Mouse (Mus musculus) E14TG2a.4 (cell line): ENCODE measurements at regions not wholly inside any gene's neighbourhood (a gene's known extent, or its start where the extent isn't known, plus 50 kb on each side); places are given as distances from the start of the nearest gene placed in this dataset.
"Not testable (repeated sequence)": the region's sequence is repeated elsewhere in the genome, so short reads cannot be mapped to it uniquely, and the experiment has no call there.

Source experiments
- H3K27me3 ChIP-seq: 2 replicates; pipeline ENCODE4 v1.6.1; 2014; ENCODE audit warnings: low read length, control low read depth; ENCODE audit not compliant: insufficient read depth
- H3K36me3 ChIP-seq: 2 replicates; pipeline ENCODE4 v1.6.1; 2014; ENCODE audit warnings: low read length, control low read depth; ENCODE audit not compliant: insufficient read depth
- H3K4me1 ChIP-seq: replicated peaks from 2 replicates; pipeline ENCODE4 v1.6.1; 2014; ENCODE audit warnings: low read depth, low read length, control low read depth
- H3K4me3 ChIP-seq: replicated peaks from 2 replicates; pipeline ENCODE4 v1.5.1; 2014; ENCODE audit warnings: mild to moderate bottlenecking, low read length
- H3K9me3 ChIP-seq: 2 replicates; pipeline ENCODE4 v1.6.1; 2014; ENCODE audit warnings: low read length, control low read depth
- CTCF ChIP-seq: conservative IDR thresholded peaks from 2 replicates; pipeline ENCODE4 v1.5.1; 2014; ENCODE audit warnings: low read length
- NANOG ChIP-seq: IDR thresholded peaks from 2 replicates; pipeline ENCODE4 v1.6.1; 2014; ENCODE audit warnings: borderline replicate concordance, low read length, mixed read lengths
- POU5F1 ChIP-seq: IDR thresholded peaks from 2 replicates; pipeline ENCODE4 v1.6.1; 2014; ENCODE audit warnings: low read length, borderline replicate concordance

- Histone ChIP-seq H3K36me3 (no peaks in the 10 kb centered on the region), H3K27me3 (peaks cover 15% of the 10 kb centered on the region), H3K4me3 (no peak overlapping the region), H3K4me1 (0 out of 2 replicates have a peak, but pooled peaks cover 3% of the 10 kb centered on the region), H3K9me3 (no peaks in the 10 kb centered on the region)
- TF ChIP-seq NANOG (no peak), POU5F1 (no peak), CTCF (no peak)
These were observed 151.3 kb upstream of the Dmrta1 start for GRCm38 (mm10) chr4:89527966-89528365.

- Histone ChIP-seq H3K9me3 (no peaks in the 10 kb centered on the region), H3K4me3 (no peak overlapping the region), H3K36me3 (no peaks in the 10 kb centered on the region), H3K27me3 (peaks cover 15% of the 10 kb centered on the region), H3K4me1 (0 out of 2 replicates have a peak, but pooled peaks cover 3% of the 10 kb centered on the region)
- no peak for TF ChIP-seq CTCF
These were observed 151.9 kb upstream of the Dmrta1 start for GRCm38 (mm10) chr4:89527326-89527725.

- not testable (repeated sequence) for H3K4me3 ChIP-seq, H3K36me3 ChIP-seq, H3K4me1 ChIP-seq, H3K9me3 ChIP-seq
- peaks cover 21% of the 10 kb centered on the region for H3K27me3 ChIP-seq
These were observed 153.7 kb upstream of the Dmrta1 start for GRCm38 (mm10) chr4:89525525-89525924.

GRCm38 (mm10) chr4:89524260-89525200, 154.7 kb upstream of the Dmrta1 start:
- no peak for TF ChIP-seq NANOG
- TF ChIP-seq CTCF, result peak; percentile 37; the same call in 1 of the 2 replicates
- Histone ChIP-seq H3K27me3 (peaks cover 21% of the 10 kb centered on the region), H3K4me3 (peak overlapping the region; percentile 73), H3K36me3 (no peaks in the 10 kb centered on the region), H3K9me3 (no peaks in the 10 kb centered on the region), H3K4me1 (0 out of 2 replicates have a peak, but pooled peaks cover 3% of the 10 kb centered on the region)

- H3K27me3 ChIP-seq, result peaks cover 21% of the 10 kb centered on the region
- no peak for TF ChIP-seq CTCF
- no peak for TF ChIP-seq NANOG
- TF ChIP-seq POU5F1, result no peak
- no peaks in the 10 kb centered on the region for H3K36me3 ChIP-seq
- 0 out of 2 replicates have a peak, but pooled peaks cover 3% of the 10 kb centered on the region for H3K4me1 ChIP-seq
- no peaks in the 10 kb centered on the region for H3K9me3 ChIP-seq
- H3K4me3 ChIP-seq, result peak overlapping the region; percentile 73; the same call in 1 of the 2 replicates
These were observed 155.6 kb upstream of the Dmrta1 start for GRCm38 (mm10) chr4:89523423-89524259.

- TF ChIP-seq CTCF (no peak), NANOG (no peak), POU5F1 (no peak)
- Histone ChIP-seq H3K4me3 (no peak overlapping the region), H3K27me3 (peaks cover 6% of the 10 kb centered on the region; the same call in 1 of the 2 replicates), H3K9me3 (no peaks in the 10 kb centered on the region), H3K36me3 (no peaks in the 10 kb centered on the region), H3K4me1 (no peaks in the 10 kb centered on the region)
These were observed 161.2 kb upstream of the Dmrta1 start for GRCm38 (mm10) chr4:89518027-89518426.

- H3K9me3 ChIP-seq, result no peaks in the 10 kb centered on the region
- H3K36me3 ChIP-seq, result no peaks in the 10 kb centered on the region
- TF ChIP-seq NANOG (no peak), POU5F1 (no peak), CTCF (no peak)
- H3K4me3 ChIP-seq, result no peak overlapping the region
- H3K27me3 ChIP-seq, result no peaks in the 10 kb centered on the region
- H3K4me1 ChIP-seq, result no peaks in the 10 kb centered on the region
These were observed 163.3 kb upstream of the Dmrta1 start for GRCm38 (mm10) chr4:89515823-89516411.

GRCm38 (mm10) chr4:89514981-89515380, 164.3 kb upstream of the Dmrta1 start:
- TF ChIP-seq CTCF (no peak), NANOG (no peak), POU5F1 (no peak)
- Histone ChIP-seq H3K9me3 (no peaks in the 10 kb centered on the region), H3K4me3 (no peak overlapping the region), H3K4me1 (no peaks in the 10 kb centered on the region), H3K27me3 (no peaks in the 10 kb centered on the region), H3K36me3 (no peaks in the 10 kb centered on the region)
